Mouse (Mus musculus) intestine, postnatal 0 days (tissue): ENCODE results near the gene Hexa. TPM values are rescaled to one million over a fixed set of nuclear protein-coding genes. Genes with fewer than 3 reads are reported as not detected.
A peak's percentile ranks its signal among the peaks of the same experiment; 100 is the strongest.

Source experiments
- ATAC-seq: fragments of 200-750 bp; cut with Nextera tagmentation; 2 replicates; pipeline ENCODE4 v1.8.0; 2017; ENCODE audit warnings: mild to moderate bottlenecking, moderate TSS enrichment, moderate library complexity
- H3K27ac ChIP-seq: fragments of 300-500 bp; sonication (generic); 2 replicates; pipeline ENCODE4 v1.5.1; 2014; ENCODE audit warnings: mild to moderate bottlenecking, low read depth, low read length, moderate library complexity
- H3K27me3 ChIP-seq: fragments of 300-500 bp; sonication (generic); replicated peaks from 2 replicates; pipeline ENCODE4 v1.6.1; 2014; ENCODE audit warnings: low read length, mixed read lengths; ENCODE audit not compliant: control insufficient read depth, insufficient read depth
- H3K36me3 ChIP-seq: fragments of 300-500 bp; sonication (generic); 2 replicates; pipeline ENCODE4 v1.6.1; 2014; ENCODE audit warnings: mild to moderate bottlenecking, moderate library complexity; ENCODE audit not compliant: control insufficient read depth, insufficient read depth
- H3K4me1 ChIP-seq: fragments of 300-500 bp; sonication (generic); replicated peaks from 2 replicates; pipeline ENCODE4 v1.6.1; 2014; ENCODE audit warnings: antibody characterized with exemption, low read length, mixed read lengths; ENCODE audit not compliant: control insufficient read depth, insufficient read depth
- H3K4me2 ChIP-seq: fragments of 300-500 bp; sonication (generic); replicated peaks from 2 replicates; pipeline ENCODE4 v1.6.1; 2014; ENCODE audit warnings: low read depth, mild to moderate bottlenecking, moderate library complexity
- H3K4me3 ChIP-seq: fragments of 300-500 bp; sonication (generic); 2 replicates; pipeline ENCODE4 v1.5.1; 2014; ENCODE audit warnings: low read depth, low read length
- H3K9ac ChIP-seq: fragments of 300-500 bp; sonication (generic); 2 replicates; pipeline ENCODE4 v1.6.1; 2014; ENCODE audit warnings: mild to moderate bottlenecking, low read depth, low read length
- H3K9me3 ChIP-seq: fragments of 300-500 bp; sonication (generic); 2 replicates; pipeline ENCODE4 v1.6.1; 2016; ENCODE audit warnings: mixed run types; ENCODE audit not compliant: control insufficient read depth
- CTCF ChIP-seq: sonication (generic); IDR thresholded peaks from 2 replicates; pipeline ENCODE4 v1.5.1; 2016; ENCODE audit warnings: low read depth, mild to moderate bottlenecking, control low read depth, antibody characterized with exemption, moderate library complexity
- WGBS: fragments of 180-500 bp; shearing (Covaris S2); extraction: QIAGEN DNeasy Blood & Tissue Kit; methylation state at CpG from one replicate; pipeline ENCODE4 v1.1.7; 2014; 5-methylcytosine and 5-hydroxymethylcytosine counted together
- polyA plus RNA-seq: library from polyadenylated mRNA; unstranded; fragments of >200 nt; fragmentation: Nextera tagmentation; extraction: Ambion mirVana; gene quantifications from 2 replicates; pipeline ENCODE4 v1.2.1, GENCODE M21; 2015

The Hexa gene
- polyA plus RNA-seq, 1 experiment from 2014 or later, result 440 TPM

- Histone ChIP-seq H3K9me3 (no peaks in the 10 kb centered on the region), H3K9ac (no peak overlapping the region), H3K27ac (no peak overlapping the region), H3K27me3 (no peaks in the 10 kb centered on the region), H3K4me1 (no peaks in the 10 kb centered on the region), H3K36me3 (peaks cover 32% of the 10 kb centered on the region), H3K4me3 (no peak overlapping the region), H3K4me2 (no peak overlapping the region)
- WGBS, result 22% methylated on average over 6 of the region's 6 CpGs
- TF ChIP-seq CTCF, result peak; percentile 91
- ATAC-seq, result peak; percentile 73
Observed at GRCm38 (mm10) chr9:59567111-59567510, 27.8 kb downstream of the Hexa start.

DNA sequence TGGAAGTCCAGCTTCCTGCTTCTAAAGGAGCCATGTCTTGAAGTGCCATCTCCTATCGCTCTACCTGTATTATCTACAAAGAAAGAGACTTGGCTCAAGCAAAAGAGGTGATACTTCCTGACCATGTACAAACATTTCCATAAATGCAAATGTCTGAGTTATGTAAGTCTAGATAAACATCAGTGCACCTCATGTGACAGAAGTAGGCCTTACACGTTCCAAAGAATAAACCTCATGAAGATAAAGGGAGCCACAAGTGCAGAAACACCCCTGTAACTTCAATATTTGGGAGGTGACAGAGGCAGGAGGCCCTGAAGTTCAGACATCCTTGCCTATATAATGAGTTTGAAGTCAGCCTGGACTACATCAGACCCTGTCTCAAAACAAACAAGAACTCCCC, 32.5 kb downstream of the Hexa start:
- 58% methylated on average over 2 of the region's 2 CpGs for WGBS
- Histone ChIP-seq H3K27me3 (peaks cover 8% of the 10 kb centered on the region), H3K4me1 (no peaks in the 10 kb centered on the region), H3K4me2 (no peak overlapping the region), H3K36me3 (no peaks in the 10 kb centered on the region), H3K9ac (no peak overlapping the region), H3K27ac (no peak overlapping the region), H3K9me3 (no peaks in the 10 kb centered on the region), H3K4me3 (no peak overlapping the region)
- TF ChIP-seq CTCF, result no peak
- no peak for ATAC-seq

DNA sequence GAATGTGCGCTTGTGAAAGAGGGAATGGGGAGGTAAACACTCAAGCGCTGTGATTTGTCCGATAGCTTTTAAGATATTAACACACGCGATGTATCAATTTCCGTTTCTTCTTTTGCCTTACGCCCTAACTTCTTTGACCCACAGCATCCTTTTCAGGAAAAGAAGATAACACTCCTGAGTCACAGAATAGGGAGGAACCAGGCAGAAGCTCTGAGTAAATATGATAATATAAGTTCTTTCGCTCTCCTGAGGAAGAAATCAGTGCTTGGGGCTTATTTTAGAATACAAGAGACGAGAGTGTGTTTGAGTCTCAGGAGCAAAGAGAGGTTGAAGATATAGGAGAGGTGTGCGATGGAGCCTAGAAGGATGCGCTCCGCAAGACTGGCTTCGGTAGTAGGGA, 38.1 kb downstream of the Hexa start:
- ATAC-seq, result no peak
- no peak for TF ChIP-seq CTCF
- no peak overlapping the region for H3K27ac ChIP-seq
- peak overlapping the region; percentile 17; the same call in 1 of the 2 replicates for H3K9ac ChIP-seq
- H3K9me3 ChIP-seq, result no peaks in the 10 kb centered on the region
- H3K4me1 ChIP-seq, result 0 out of 2 replicates have a peak, but pooled peaks cover 5% of the 10 kb centered on the region
- H3K4me2 ChIP-seq, result peak overlapping the region; percentile 84
- H3K36me3 ChIP-seq, result no peaks in the 10 kb centered on the region
- WGBS, result 11% methylated on average over 13 of the region's 13 CpGs
- H3K4me3 ChIP-seq, result peak overlapping the region; percentile 42
- peaks cover 17% of the 10 kb centered on the region for H3K27me3 ChIP-seq

- Histone ChIP-seq H3K27ac (no peak within 1 kb of the TSS), H3K4me3 (peak within 1 kb of the TSS; percentile 42), H3K4me2 (peak within 1 kb of the TSS; percentile 84), H3K36me3 (no peaks in the 10 kb centered on the region), H3K9me3 (no peaks in the 10 kb centered on the region), H3K9ac (peak within 1 kb of the TSS; percentile 17; the same call in 1 of the 2 replicates), H3K4me1 (0 out of 2 replicates have a peak, but pooled peaks cover 5% of the 10 kb centered on the region), H3K27me3 (peaks cover 17% of the 10 kb centered on the region)
- peak; percentile 95 for ATAC-seq
- under 1% methylated on average over 42 of the region's 61 CpGs for WGBS
- TF ChIP-seq CTCF, result 0 out of 2 replicates have a peak, but pooled peaks have one; percentile 3
Observed at GRCm38 (mm10) chr9:59577844-59578504, 38.6 kb downstream of the Hexa start, which contains the start of gene Celf6. Celf6 (plus strand) TSS chr9:59577917.

DNA sequence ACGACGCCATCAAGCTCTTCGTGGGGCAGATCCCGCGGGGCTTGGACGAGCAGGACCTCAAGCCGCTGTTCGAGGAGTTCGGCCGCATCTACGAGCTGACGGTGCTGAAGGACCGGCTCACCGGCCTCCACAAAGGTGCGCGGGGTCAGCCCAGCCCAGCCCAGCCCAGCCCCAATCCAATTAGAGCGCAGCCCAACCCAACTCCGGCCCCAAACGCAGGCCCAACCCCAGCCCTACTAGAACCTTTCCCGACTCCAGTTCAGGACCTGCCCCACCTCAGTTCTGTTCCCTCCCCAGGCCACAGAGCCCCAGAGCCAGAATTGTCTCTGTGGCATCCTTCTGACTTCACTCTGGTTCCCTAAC, 39.1 kb downstream of the Hexa start:
- ATAC-seq, result no peak; the same call in 1 of the 2 replicates
- Histone ChIP-seq H3K4me3 (peak overlapping the region; percentile 42), H3K4me2 (peak overlapping the region; percentile 84), H3K9me3 (no peaks in the 10 kb centered on the region), H3K27me3 (peaks cover 17% of the 10 kb centered on the region), H3K36me3 (no peaks in the 10 kb centered on the region), H3K4me1 (0 out of 2 replicates have a peak, but pooled peaks cover 5% of the 10 kb centered on the region), H3K27ac (no peak overlapping the region), H3K9ac (no peak overlapping the region)
- WGBS, result under 1% methylated on average over 20 of the region's 20 CpGs
- TF ChIP-seq CTCF, result no peak

- peak overlapping the region; percentile 49 for H3K4me2 ChIP-seq
- H3K4me1 ChIP-seq, result no peaks in the 10 kb centered on the region
- no peak overlapping the region for H3K9ac ChIP-seq
- peak; percentile 69; the same call in 1 of the 2 replicates for ATAC-seq
- H3K9me3 ChIP-seq, result no peaks in the 10 kb centered on the region
- 0 out of 2 replicates have a peak, but pooled peaks cover 2% of the 10 kb centered on the region for H3K27me3 ChIP-seq
- H3K36me3 ChIP-seq, result no peaks in the 10 kb centered on the region
- WGBS, result 2% methylated on average over 13 of the region's 13 CpGs
- no peak overlapping the region for H3K27ac ChIP-seq
- peak; percentile 89 for TF ChIP-seq CTCF
- peak overlapping the region; percentile 16; the same call in 1 of the 2 replicates for H3K4me3 ChIP-seq
Observed at GRCm38 (mm10) chr9:59584871-59585308, 45.5 kb downstream of the Hexa start.
